Mouse (Mus musculus) kidney, adult 9 months (tissue): ENCODE data around the gene Fgr.

Source experiments
- DNase-seq: peaks from one replicate; pipeline ENCODE4 v3.0.0; 2022

Fgr gene

DNA sequence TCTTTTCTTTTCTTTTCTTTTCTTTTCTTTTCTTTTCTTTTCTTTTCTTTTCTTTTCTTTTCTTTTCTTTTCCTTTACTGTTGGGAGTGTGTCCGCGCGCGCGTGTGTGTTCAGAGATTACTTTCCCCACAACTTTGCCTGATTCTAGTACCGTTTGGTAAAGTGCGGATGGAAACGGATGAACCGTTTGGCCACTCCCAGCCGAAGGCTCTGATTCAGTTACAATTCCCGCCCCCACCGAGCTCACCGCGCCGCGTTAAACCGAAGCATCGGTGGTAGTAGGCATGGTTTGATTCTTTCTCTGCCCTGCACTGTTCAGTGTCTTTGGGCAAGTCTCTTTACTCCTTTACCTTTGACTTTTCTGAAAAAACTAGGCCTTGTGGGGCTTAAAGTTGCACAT, 65.9 kb downstream of the Fgr start:
- DNase-seq = no peak

DNA sequence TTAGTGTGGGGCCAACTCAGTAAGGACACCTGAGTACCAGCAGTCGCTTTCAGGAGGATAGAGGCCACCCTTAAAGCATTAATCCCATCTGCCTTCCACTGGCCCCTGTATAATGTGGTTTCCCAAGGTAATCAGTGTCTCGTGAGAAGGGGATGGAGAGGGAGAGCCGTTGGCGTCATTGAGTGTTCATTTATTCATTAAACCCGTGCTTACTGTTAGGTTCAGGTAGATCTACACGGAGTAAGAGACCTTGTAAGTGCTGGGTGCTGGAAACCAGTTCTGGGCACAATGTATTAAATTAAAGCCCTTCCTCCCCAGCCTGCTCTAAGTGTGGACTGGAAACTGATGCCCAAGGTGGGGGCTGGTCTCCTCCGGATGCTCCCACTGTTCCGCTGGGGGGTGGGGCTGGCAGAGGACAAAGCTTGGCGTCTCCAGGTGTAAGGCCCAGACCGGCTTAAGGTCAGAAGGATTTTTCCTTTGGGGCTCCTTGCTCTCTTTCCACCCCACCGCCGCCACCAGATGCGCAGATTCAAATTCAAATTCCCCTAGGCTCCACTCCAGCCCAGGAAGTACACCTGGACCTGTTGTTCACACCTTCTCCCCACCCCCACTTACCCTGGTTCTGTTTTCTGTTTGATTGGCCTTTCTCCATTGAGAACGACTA, 66.5 kb downstream of the Fgr start:
- no peak for DNase-seq

- no peak for DNase-seq
Measured at GRCm38 (mm10) chr4:133042244-133042643, 68.3 kb downstream of the Fgr start.

GRCm38 (mm10) chr4:133042651-133043635, 69.0 kb downstream of the Fgr start:
- DNase-seq = no peak

- DNase-seq = peak; percentile 79
Measured at GRCm38 (mm10) chr4:133043798-133044646, 70.1 kb downstream of the Fgr start.

DNA sequence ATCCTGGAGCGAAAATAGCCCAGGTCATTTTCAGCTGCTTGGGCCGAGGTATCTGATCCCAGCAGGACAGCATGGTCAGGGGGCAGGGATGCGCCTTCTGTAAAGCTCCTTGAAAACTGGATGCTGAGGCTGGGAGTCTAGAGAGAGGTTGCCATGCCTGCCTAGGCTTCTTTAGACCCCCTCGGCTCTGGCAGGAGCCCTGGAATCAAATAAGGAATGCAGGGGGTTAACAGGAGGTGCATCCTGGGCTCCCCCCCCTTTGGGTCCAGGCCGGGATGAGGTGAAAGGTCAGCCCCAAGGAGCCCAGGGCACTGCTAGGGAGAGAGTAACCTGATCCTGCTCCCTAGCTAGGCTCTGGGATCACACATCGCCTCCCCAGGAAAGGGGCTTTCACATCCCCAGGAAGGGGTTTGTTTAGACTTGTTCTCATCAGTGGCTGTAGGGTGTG, 70.8 kb downstream of the Fgr start:
- DNase-seq = no peak

DNA sequence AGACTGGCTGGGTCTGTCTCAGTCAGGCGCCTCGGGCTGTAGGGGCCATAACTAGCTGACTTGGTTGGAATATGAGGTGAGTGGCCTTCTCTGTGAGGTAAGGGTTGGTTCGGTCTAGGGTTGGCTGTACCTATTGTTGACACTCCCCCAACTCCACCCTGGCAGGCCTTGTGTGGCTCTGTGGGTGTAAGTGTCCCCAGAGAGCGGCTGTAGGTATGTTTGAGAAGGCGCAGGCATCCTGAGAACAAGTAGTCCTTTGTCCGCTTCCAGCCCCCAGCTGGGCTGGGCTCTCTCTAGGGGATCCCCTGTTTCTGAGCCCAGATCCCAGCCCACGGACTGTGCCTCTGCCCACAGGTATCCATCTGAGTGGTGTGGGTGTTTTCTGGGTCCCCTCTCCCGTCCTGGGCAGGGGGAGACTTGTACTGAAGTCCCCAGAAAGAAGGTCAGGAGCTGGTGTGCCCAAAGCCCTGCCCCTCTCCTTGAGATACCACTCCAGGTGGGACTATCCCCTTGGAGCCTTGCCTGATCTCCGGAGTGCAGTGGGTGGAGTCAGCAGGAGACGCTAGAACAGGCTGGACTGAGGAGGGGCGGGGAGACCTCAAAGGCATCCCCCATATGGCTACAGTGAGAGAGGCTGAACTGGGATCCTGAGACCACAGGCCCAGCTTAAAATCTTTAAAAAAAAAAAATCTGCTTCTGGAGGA, 72.0 kb downstream of the Fgr start:
- no peak for DNase-seq

DNA sequence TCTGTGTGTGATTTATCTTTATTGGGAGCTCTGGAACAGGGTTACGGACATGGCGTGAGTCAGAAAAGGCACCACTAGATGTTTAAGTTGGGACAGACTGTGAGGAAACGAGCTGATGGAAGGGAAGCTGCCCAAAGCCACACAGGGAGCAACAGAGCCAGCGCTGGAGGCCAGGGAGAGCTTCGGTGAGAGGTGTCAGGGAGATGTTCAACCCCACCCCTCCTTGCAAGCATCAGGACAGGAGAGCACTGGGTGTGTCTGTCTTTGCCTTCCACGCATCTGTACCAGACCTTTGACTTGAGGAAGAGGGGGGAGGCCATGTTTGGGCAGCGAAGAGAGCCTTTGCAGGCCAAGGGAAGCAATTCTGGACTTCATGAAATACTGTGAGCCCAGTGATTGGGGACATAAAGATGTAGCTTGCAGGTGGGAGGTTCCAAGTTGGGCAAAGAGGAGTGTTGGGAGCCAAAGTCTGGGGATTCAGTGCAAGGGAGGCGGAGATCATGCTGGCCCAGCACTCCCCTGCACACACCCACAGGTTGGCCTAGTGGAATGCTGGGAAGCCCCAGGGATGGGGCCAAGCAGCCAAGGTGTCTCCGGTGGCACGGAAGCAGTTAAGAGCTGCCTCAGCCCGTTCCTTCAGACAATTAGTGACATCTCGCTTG, 72.9 kb downstream of the Fgr start:
- no peak for DNase-seq

DNA sequence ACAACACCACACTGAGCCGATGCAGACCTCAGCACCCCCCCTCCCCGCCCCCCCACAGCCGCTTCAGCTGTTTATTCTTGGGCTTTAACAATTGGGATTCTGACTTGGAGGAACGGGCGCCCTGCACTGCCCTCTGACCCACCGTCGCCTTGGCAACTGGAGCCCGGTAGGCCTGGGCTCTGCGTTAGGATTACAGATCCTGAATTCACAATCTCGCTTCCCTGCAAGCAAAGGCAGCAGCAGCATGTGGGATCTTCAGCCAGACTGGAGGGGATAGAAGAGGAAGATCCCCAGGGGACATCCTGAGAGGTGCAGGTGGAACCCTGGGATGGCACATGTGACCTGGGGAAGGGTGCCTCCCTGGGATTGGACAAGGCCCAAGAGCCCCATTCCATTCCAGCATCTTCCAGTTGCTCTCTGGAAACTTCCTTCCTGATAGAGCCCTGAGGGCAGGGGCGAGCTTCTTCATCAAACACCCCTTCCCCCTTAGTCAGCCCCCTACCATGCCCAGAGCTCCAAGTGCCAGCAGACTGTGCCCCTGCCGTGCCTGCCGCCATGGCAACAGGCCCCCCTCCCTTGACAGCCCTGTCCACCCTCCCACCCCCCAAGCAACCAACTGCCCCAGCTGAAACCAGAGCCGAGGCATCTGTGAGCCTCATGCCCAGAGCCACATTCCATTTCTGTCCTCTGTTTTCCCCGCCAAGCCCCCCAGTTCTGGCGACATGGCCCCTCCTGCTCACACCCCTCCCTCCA, 73.6 kb downstream of the Fgr start:
- no peak for DNase-seq

GRCm38 (mm10) chr4:133049071-133049920, 75.4 kb downstream of the Fgr start:
- no peak for DNase-seq

- DNase-seq = peak; percentile 76
Measured at GRCm38 (mm10) chr4:133050196-133050836, 76.4 kb downstream of the Fgr start.

GRCm38 (mm10) chr4:133050837-133051549, 77.1 kb downstream of the Fgr start:
- DNase-seq = no peak

DNA sequence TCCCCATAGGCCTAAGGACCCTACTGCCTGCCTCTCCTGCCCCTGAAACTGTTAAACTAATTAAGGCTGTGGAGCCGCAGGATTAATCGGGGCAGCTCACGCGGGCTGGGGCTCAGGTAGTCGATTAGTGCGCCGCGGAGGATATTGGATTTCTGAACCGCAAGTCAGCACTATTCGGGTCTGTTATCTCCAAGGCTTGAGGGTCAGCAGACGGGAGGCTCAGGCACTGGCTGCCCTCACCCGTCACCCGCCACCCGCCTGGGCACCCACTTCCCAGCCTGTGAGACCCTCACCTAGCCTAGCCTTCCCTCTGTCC, 77.6 kb downstream of the Fgr start:
- no peak for DNase-seq
